19 mouse cellular contexts compared by ENCODE assay signal in genomic region chr7:80919647-80920008, GRCm38 (mm10). TPM values are rescaled to one million over a fixed set of nuclear protein-coding genes. Genes with fewer than 3 reads are reported as not detected.
DNase-seq lines count a peak whose midpoint lies in the region; ATAC-seq and TF ChIP-seq lines count a peak whose summit lies in the region.
"Had no signal": no experiment of that assay in that cellular context is flagged by ENCODE, and none has a peak within 500 bp of the region (broad histone marks: within the 10 kb centered on the region; RNA-seq: fewer than 3 reads in every experiment).

No protein-coding gene starts in this region.

- no peak for TF ChIP-seq POLR2A in thymus, adult 2 months (IDR thresholded peaks at IDR 0.05; ENCODE audit: control insufficient read depth, extremely low read depth, insufficient read depth, low read length, poor library complexity)

- no peaks in the 10 kb centered on the region for H3K9me3 ChIP-seq in stomach, embryonic 15.5 days
- no peaks in the 10 kb centered on the region for H3K9me3 ChIP-seq in kidney, embryonic 14.5 days (ENCODE audit: control insufficient read depth, low read length)
- H3K9me3 ChIP-seq: embryonic facial prominence, embryonic 12.5 days; forebrain, embryonic 15.5 days; G1E; heart, embryonic 12.5 days; hindbrain, embryonic 10.5 days had no signal

- WGBS in thymus, adult 2 months: 74% methylated on average over 5 of the region's 5 CpGs
- 68% methylated on average over 5 of the region's 5 CpGs for WGBS in stomach, embryonic 15.5 days
- WGBS in kidney, embryonic 14.5 days: 87% methylated on average over 5 of the region's 5 CpGs

- no peaks in the 10 kb centered on the region for H3K27me3 ChIP-seq in thymus, adult 2 months (ENCODE audit: control insufficient read depth, insufficient read depth, low read length)
- H3K27me3 ChIP-seq in stomach, embryonic 15.5 days (replicated peaks): no peaks in the 10 kb centered on the region
- no peaks in the 10 kb centered on the region for H3K27me3 ChIP-seq in kidney, embryonic 14.5 days (ENCODE audit: control insufficient read depth, insufficient read depth, low read length)
- H3K27me3 ChIP-seq: embryonic facial prominence, embryonic 12.5 days; forebrain, embryonic 15.5 days had no signal

- H3K4me1 ChIP-seq in thymus, adult 2 months (replicated peaks; ENCODE audit: control insufficient read depth, insufficient read depth, low read length): peaks cover 13% of the 10 kb centered on the region
- no peaks in the 10 kb centered on the region for H3K4me1 ChIP-seq in stomach, embryonic 15.5 days
- no peaks in the 10 kb centered on the region for H3K4me1 ChIP-seq in kidney, embryonic 14.5 days (ENCODE audit: control insufficient read depth, insufficient read depth, low read length)
- H3K4me1 ChIP-seq: embryonic facial prominence, embryonic 12.5 days; forebrain, embryonic 15.5 days; hindbrain, embryonic 10.5 days had no signal

- no peak for DNase-seq in thymus, adult 2 months
- no peak for DNase-seq in thymus, postnatal 36 days
- no peak for DNase-seq in yolk sac, embryonic 10.5 days (ENCODE audit: low spot score)
- no peak for DNase-seq in right cerebral cortex, postnatal 25 days
- DNase-seq: adrenal gland, postnatal 14 days; cerebellum, adult 11-12 months; cerebellum, adult 9-10 months; cerebellum, postnatal 25 days; gastrocnemius, postnatal 14 days; heart, adult 2 months had no signal

- H3K36me3 ChIP-seq in thymus, adult 2 months (ENCODE audit: control insufficient read depth, insufficient read depth, low read length): peaks cover 23% of the 10 kb centered on the region
- H3K36me3 ChIP-seq in stomach, embryonic 15.5 days: peaks cover 38% of the 10 kb centered on the region
- H3K36me3 ChIP-seq in kidney, embryonic 14.5 days (ENCODE audit: control insufficient read depth, insufficient read depth, low read length): peaks cover 63% of the 10 kb centered on the region

- ATAC-seq in inflammation-experienced regulatory T-cells, adult 6 months: peak; percentile 39
- peak; percentile 39; the same call in 1 of the 2 replicates for ATAC-seq in stomach, embryonic 15.5 days (ENCODE audit: insufficient read depth, low FRiP score, low read depth)
- ATAC-seq in kidney, embryonic 14.5 days (ENCODE audit: low FRiP score, low TSS enrichment): no peak
- ATAC-seq: forebrain, embryonic 15.5 days had no signal

- H3K9ac ChIP-seq in stomach, embryonic 15.5 days: no peak overlapping the region
- no peak overlapping the region for H3K9ac ChIP-seq in kidney, embryonic 14.5 days (ENCODE audit: low read depth, low read length)
- H3K9ac ChIP-seq: embryonic facial prominence, embryonic 12.5 days; forebrain, embryonic 15.5 days; heart, embryonic 12.5 days; hindbrain, embryonic 14.5 days had no signal

- H3K4me2 ChIP-seq in stomach, embryonic 15.5 days: no peak overlapping the region
- no peak overlapping the region for H3K4me2 ChIP-seq in kidney, embryonic 14.5 days (replicated peaks; ENCODE audit: low read depth, low read length)
- H3K4me2 ChIP-seq: embryonic facial prominence, embryonic 12.5 days; forebrain, embryonic 15.5 days; heart, embryonic 12.5 days; hindbrain, embryonic 14.5 days had no signal

- H3K27ac ChIP-seq in thymus, adult 2 months (ENCODE audit: control insufficient read depth, insufficient read depth, low read length): 0 out of 2 replicates have a peak overlapping the region, but pooled peaks have one; percentile 13
- H3K27ac ChIP-seq in stomach, embryonic 15.5 days: no peak overlapping the region
- no peak overlapping the region for H3K27ac ChIP-seq in kidney, embryonic 14.5 days (ENCODE audit: low read depth, low read length)
- H3K27ac ChIP-seq: embryonic facial prominence, embryonic 12.5 days; forebrain, embryonic 15.5 days; heart, adult 2 months; hindbrain, embryonic 10.5 days; hindbrain, embryonic 14.5 days had no signal

- H3K4me3 ChIP-seq in thymus, adult 2 months (ENCODE audit: control insufficient read depth, insufficient read depth, low read length): no peak overlapping the region
- no peak overlapping the region for H3K4me3 ChIP-seq in stomach, embryonic 15.5 days (replicated peaks)
- no peak overlapping the region for H3K4me3 ChIP-seq in kidney, embryonic 14.5 days (ENCODE audit: low read length)
- H3K4me3 ChIP-seq: embryonic facial prominence, embryonic 12.5 days; forebrain, embryonic 15.5 days; heart, adult 2 months; heart, embryonic 12.5 days; hindbrain, embryonic 10.5 days had no signal

- no peak for TF ChIP-seq CTCF in thymus, adult 2 months (IDR thresholded peaks at IDR 0.05; ENCODE audit: borderline replicate concordance, control insufficient read depth, extremely low read depth, insufficient read depth, low read length, poor library complexity)

RNA-seq across cellular contexts. Expression of gene Nmb, which starts 14.8 kb away (rescaled TPM):
- polyA plus RNA-seq in thymus, adult 2 months (2012; rRNA removed): 20.1 and 24.5 TPM in 2 replicates
- 10 to 100 TPM; 70.6 to 79.3 (median 79.1) TPM for polyA plus RNA-seq in inflammation-experienced regulatory T-cells, adult 6 months (2017; shearing (Covaris generic))
- polyA plus RNA-seq in stomach, embryonic 15.5 days (2015; fragmentation: Nextera tagmentation; extraction: Ambion mirVana): 5.1 TPM in 2 replicates
- polyA plus RNA-seq in kidney, embryonic 14.5 days (2014; fragmentation: Nextera tagmentation; extraction: Ambion mirVana): 9.4 and 14.3 TPM in 2 replicates

RNA-seq across cellular contexts. Expression of gene Wdr73, which starts 18.6 kb away (rescaled TPM):
- polyA plus RNA-seq in thymus, adult 2 months (2012; rRNA removed): 27.2 and 31.3 TPM in 2 replicates
- 10 to 100 TPM; 18.5 to 29.9 (median 29.1) TPM for polyA plus RNA-seq in inflammation-experienced regulatory T-cells, adult 6 months (2017; shearing (Covaris generic))
- 33.2 and 33.7 TPM in 2 replicates for polyA plus RNA-seq in stomach, embryonic 15.5 days (2015; fragmentation: Nextera tagmentation; extraction: Ambion mirVana)
- polyA plus RNA-seq in kidney, embryonic 14.5 days (2014; fragmentation: Nextera tagmentation; extraction: Ambion mirVana): 32.7 and 38.1 TPM in 2 replicates

RNA-seq across cellular contexts. Expression of gene Sec11a, which starts 28.0 kb away (rescaled TPM):
- polyA plus RNA-seq in thymus, adult 2 months (2012; rRNA removed): 92.1 and 107 TPM in 2 replicates
- 100 to 1,000 TPM; 248 to 321 (median 312) TPM for polyA plus RNA-seq in inflammation-experienced regulatory T-cells, adult 6 months (2017; shearing (Covaris generic))
- 256 and 258 TPM in 2 replicates for polyA plus RNA-seq in stomach, embryonic 15.5 days (2015; fragmentation: Nextera tagmentation; extraction: Ambion mirVana)
- polyA plus RNA-seq in kidney, embryonic 14.5 days (2014; fragmentation: Nextera tagmentation; extraction: Ambion mirVana): 214 and 228 TPM in 2 replicates

RNA-seq across cellular contexts. Expression of gene Zscan2, which starts 58.9 kb away (rescaled TPM):
- 25.5 and 26.2 TPM in 2 replicates for polyA plus RNA-seq in thymus, adult 2 months (2012; rRNA removed)
- polyA plus RNA-seq in inflammation-experienced regulatory T-cells, adult 6 months (2017; shearing (Covaris generic)): 1 to 10 TPM; 2.4 to 3.1 (median 2.6) TPM
- 1.6 and 2.1 TPM in 2 replicates for polyA plus RNA-seq in stomach, embryonic 15.5 days (2015; fragmentation: Nextera tagmentation; extraction: Ambion mirVana)
- 2.8 and 4.0 TPM in 2 replicates for polyA plus RNA-seq in kidney, embryonic 14.5 days (2014; fragmentation: Nextera tagmentation; extraction: Ambion mirVana)
